Mouse (Mus musculus): ENCODE data around the gene Pafah1b2. TPM values are rescaled to one million over a fixed set of nuclear protein-coding genes. Genes with fewer than 3 reads are reported as not detected.

The Pafah1b2 gene
- total and polyA plus RNA-seq, 3 experiments: 65.5 to 154 (median 134) TPM

- no peaks in the 10 kb centered on the region for H3K9me3 ChIP-seq (replicated peaks)
- ATAC-seq (ENCODE audit: extremely low read depth, insufficient number of reproducible peaks, low FRiP score, poor library complexity, severe bottlenecking) (no peak), DNase-seq (ENCODE audit: low spot score) (no peak)
- no peak overlapping the region for H3K4me3 ChIP-seq (ENCODE audit: low read depth, low read length)
- peaks cover 53% of the 10 kb centered on the region for H3K36me3 ChIP-seq (replicated peaks)
- no peaks in the 10 kb centered on the region for H3K27me3 ChIP-seq (ENCODE audit: insufficient read depth, low read length)
- peaks cover 12% of the 10 kb centered on the region for H3K4me1 ChIP-seq (ENCODE audit: insufficient read depth, low read depth, low read length)
- no peak for TF ChIP-seq GATA2 (IDR thresholded peaks at IDR 0.05; ENCODE audit: borderline replicate concordance, low read depth, low read length)
- TF ChIP-seq TAL1 (conservative IDR thresholded peaks at IDR 0.05; ENCODE audit: low read depth, low read length): no peak
- no peak for TF ChIP-seq POLR2AphosphoS5 (IDR thresholded peaks at IDR 0.05; ENCODE audit: insufficient replicate concordance, low read depth, low read length)
- no peak for TF ChIP-seq GATA1 (IDR thresholded peaks at IDR 0.05; ENCODE audit: borderline replicate concordance, low read length)
- TF ChIP-seq CTCF (IDR thresholded peaks at IDR 0.05; ENCODE audit: low read depth, low read length): no peak
Measured at GRCm38 (mm10) chr9:46038786-46039185, 26.3 kb upstream of the Pafah1b2 start.

- H3K4me3 ChIP-seq (ENCODE audit: low read depth, low read length): no peak overlapping the region
- TF ChIP-seq POLR2AphosphoS5 (IDR thresholded peaks at IDR 0.05; ENCODE audit: insufficient replicate concordance, low read depth, low read length) (no peak), CTCF (IDR thresholded peaks at IDR 0.05; ENCODE audit: low read depth, low read length) (no peak), TAL1 (conservative IDR thresholded peaks at IDR 0.05; ENCODE audit: low read depth, low read length) (no peak), GATA1 (IDR thresholded peaks at IDR 0.05; ENCODE audit: borderline replicate concordance, low read length) (no peak), GATA2 (IDR thresholded peaks at IDR 0.05; ENCODE audit: borderline replicate concordance, low read depth, low read length) (no peak)
- H3K4me1 ChIP-seq (ENCODE audit: insufficient read depth, low read depth, low read length): peaks cover 22% of the 10 kb centered on the region
- no peaks in the 10 kb centered on the region for H3K9me3 ChIP-seq (replicated peaks)
- ATAC-seq (ENCODE audit: extremely low read depth, insufficient number of reproducible peaks, low FRiP score, poor library complexity, severe bottlenecking) (no peak), DNase-seq (ENCODE audit: low spot score) (no peak)
- H3K27me3 ChIP-seq (ENCODE audit: insufficient read depth, low read length): no peaks in the 10 kb centered on the region
- peaks cover 56% of the 10 kb centered on the region for H3K36me3 ChIP-seq (replicated peaks)
Measured at GRCm38 (mm10) chr9:46036881-46037280, 24.4 kb upstream of the Pafah1b2 start.

GRCm38 (mm10) chr9:46035290-46035871 is 22.9 kb upstream of the Pafah1b2 start:
- DNase-seq (ENCODE audit: low spot score) (no peak), ATAC-seq (ENCODE audit: extremely low read depth, insufficient number of reproducible peaks, low FRiP score, poor library complexity, severe bottlenecking) (no peak)
- no peak overlapping the region for H3K4me3 ChIP-seq (ENCODE audit: low read depth, low read length)
- TF ChIP-seq GATA1 (IDR thresholded peaks at IDR 0.05; ENCODE audit: borderline replicate concordance, low read length): no peak
- TF ChIP-seq CTCF (IDR thresholded peaks at IDR 0.05; ENCODE audit: low read depth, low read length): no peak
- no peak for TF ChIP-seq TAL1 (conservative IDR thresholded peaks at IDR 0.05; ENCODE audit: low read depth, low read length)
- no peaks in the 10 kb centered on the region for H3K9me3 ChIP-seq (replicated peaks)
- peaks cover 63% of the 10 kb centered on the region for H3K36me3 ChIP-seq (replicated peaks)
- no peaks in the 10 kb centered on the region for H3K27me3 ChIP-seq (ENCODE audit: insufficient read depth, low read length)
- H3K4me1 ChIP-seq (ENCODE audit: insufficient read depth, low read depth, low read length): peaks cover 25% of the 10 kb centered on the region

- peaks cover 62% of the 10 kb centered on the region for H3K36me3 ChIP-seq (replicated peaks)
- no peak for TF ChIP-seq TAL1 (conservative IDR thresholded peaks at IDR 0.05; ENCODE audit: low read depth, low read length)
- TF ChIP-seq GATA1 (IDR thresholded peaks at IDR 0.05; ENCODE audit: borderline replicate concordance, low read length): no peak
- H3K27me3 ChIP-seq (ENCODE audit: insufficient read depth, low read length): no peaks in the 10 kb centered on the region
- DNase-seq (ENCODE audit: low spot score): peak; percentile 33
- ATAC-seq (ENCODE audit: extremely low read depth, insufficient number of reproducible peaks, low FRiP score, poor library complexity, severe bottlenecking): peak; percentile 49
- H3K4me1 ChIP-seq (ENCODE audit: insufficient read depth, low read depth, low read length): peaks cover 33% of the 10 kb centered on the region
- H3K9me3 ChIP-seq (replicated peaks): no peaks in the 10 kb centered on the region
- no peak overlapping the region for H3K4me3 ChIP-seq (ENCODE audit: low read depth, low read length)
Measured at GRCm38 (mm10) chr9:46033862-46034261, 21.4 kb upstream of the Pafah1b2 start.

- Histone ChIP-seq H3K4me3 (ENCODE audit: low read depth, low read length) (no peak overlapping the region), H3K9me3 (replicated peaks) (no peaks in the 10 kb centered on the region), H3K36me3 (replicated peaks) (peaks cover 59% of the 10 kb centered on the region), H3K4me1 (ENCODE audit: insufficient read depth, low read depth, low read length) (peaks cover 33% of the 10 kb centered on the region), H3K27me3 (ENCODE audit: insufficient read depth, low read length) (no peaks in the 10 kb centered on the region)
- DNase-seq (ENCODE audit: low spot score) (no peak), ATAC-seq (ENCODE audit: extremely low read depth, insufficient number of reproducible peaks, low FRiP score, poor library complexity, severe bottlenecking) (no peak)
- TF ChIP-seq GATA1 (IDR thresholded peaks at IDR 0.05; ENCODE audit: borderline replicate concordance, low read length) (no peak), TAL1 (conservative IDR thresholded peaks at IDR 0.05; ENCODE audit: low read depth, low read length) (no peak)
Measured at GRCm38 (mm10) chr9:46033058-46033457, 20.6 kb upstream of the Pafah1b2 start.

- TF ChIP-seq CTCF (IDR thresholded peaks at IDR 0.05; ENCODE audit: low read depth, low read length): no peak
- no peak for TF ChIP-seq TAL1 (conservative IDR thresholded peaks at IDR 0.05; ENCODE audit: low read depth, low read length)
- DNase-seq (ENCODE audit: low spot score) (no peak), ATAC-seq (ENCODE audit: extremely low read depth, insufficient number of reproducible peaks, low FRiP score, poor library complexity, severe bottlenecking) (no peak)
- Histone ChIP-seq H3K4me3 (ENCODE audit: low read depth, low read length) (no peak overlapping the region), H3K27me3 (ENCODE audit: insufficient read depth, low read length) (no peaks in the 10 kb centered on the region), H3K4me1 (ENCODE audit: insufficient read depth, low read depth, low read length) (peaks cover 33% of the 10 kb centered on the region), H3K36me3 (replicated peaks) (peaks cover 58% of the 10 kb centered on the region), H3K9me3 (replicated peaks) (no peaks in the 10 kb centered on the region)
Measured at GRCm38 (mm10) chr9:46032190-46032589, 19.7 kb upstream of the Pafah1b2 start.

- ATAC-seq (ENCODE audit: extremely low read depth, insufficient number of reproducible peaks, low FRiP score, poor library complexity, severe bottlenecking): no peak
- Histone ChIP-seq H3K9me3 (replicated peaks) (no peaks in the 10 kb centered on the region), H3K36me3 (replicated peaks) (peaks cover 65% of the 10 kb centered on the region), H3K4me1 (ENCODE audit: insufficient read depth, low read depth, low read length) (peaks cover 33% of the 10 kb centered on the region), H3K4me3 (ENCODE audit: low read depth, low read length) (no peak overlapping the region), H3K27me3 (ENCODE audit: insufficient read depth, low read length) (no peaks in the 10 kb centered on the region)
- TF ChIP-seq GATA1 (IDR thresholded peaks at IDR 0.05; ENCODE audit: borderline replicate concordance, low read length) (no peak), GATA2 (IDR thresholded peaks at IDR 0.05; ENCODE audit: borderline replicate concordance, low read depth, low read length) (no peak), TAL1 (conservative IDR thresholded peaks at IDR 0.05; ENCODE audit: low read depth, low read length) (no peak), CTCF (IDR thresholded peaks at IDR 0.05; ENCODE audit: low read depth, low read length) (no peak), POLR2AphosphoS5 (IDR thresholded peaks at IDR 0.05; ENCODE audit: insufficient replicate concordance, low read depth, low read length) (no peak)
- no peak for DNase-seq (ENCODE audit: low spot score)
Measured at GRCm38 (mm10) chr9:46030968-46031367, 18.5 kb upstream of the Pafah1b2 start.

All from G1E (cell line).